Mouse (Mus musculus): ENCODE measurements around the gene Errfi1.

- TF ChIP-seq CTCF (IDR thresholded peaks at IDR 0.05; ENCODE audit: control insufficient read depth, insufficient read depth, low read length) (no peak), POLR2A (IDR thresholded peaks at IDR 0.05; ENCODE audit: borderline replicate concordance, control insufficient read depth, low read depth, low read length) (no peak)
Observed at GRCm38 (mm10) chr4:150889273-150889954, 35.7 kb downstream of the Errfi1 start.
